Mouse (Mus musculus) myocyte (in vitro differentiated cells): ENCODE measurements at regions not wholly inside any gene's neighbourhood (a gene's known extent, or its start where the extent isn't known, plus 50 kb on each side); places are given as distances from the start of the nearest gene placed in this dataset.

Experiments
- E2F4 ChIP-seq: IDR thresholded peaks from one replicate; pipeline ENCODE4 v1.6.1; 2011; ENCODE audit warnings: mild to moderate bottlenecking, control low read depth, moderate library complexity; ENCODE audit not compliant: insufficient read depth
- POLR2A ChIP-seq: IDR thresholded peaks from one replicate; pipeline ENCODE4 v1.6.1; 2011; ENCODE audit warnings: low read depth, mild to moderate bottlenecking, control low read depth, moderate library complexity; ENCODE audit not compliant: insufficient read length
- POLR2AphosphoS2 ChIP-seq: IDR thresholded peaks from one replicate; pipeline ENCODE4 v1.6.1; 2011; ENCODE audit warnings: low read depth, control low read depth; ENCODE audit not compliant: insufficient read length
- REST ChIP-seq: IDR thresholded peaks from one replicate; pipeline ENCODE4 v1.6.1; 2011; ENCODE audit warnings: mild to moderate bottlenecking, control low read depth, moderate library complexity; ENCODE audit not compliant: insufficient read depth, insufficient read length
- TCF12 ChIP-seq: IDR thresholded peaks from one replicate; pipeline ENCODE4 v1.6.1; 2011; ENCODE audit warnings: mild to moderate bottlenecking, control low read depth; ENCODE audit not compliant: poor library complexity, insufficient read depth, severe bottlenecking
- USF1 ChIP-seq: IDR thresholded peaks from one replicate; pipeline ENCODE4 v1.6.1; 2011; ENCODE audit warnings: low read depth, mild to moderate bottlenecking, control low read depth, moderate library complexity

GRCm38 (mm10) chr8:87095211-87095610 lies 210.2 kb upstream of the N4bp1 start:
- TF ChIP-seq REST = no peak
- no peak for TF ChIP-seq TCF12
- no peak for TF ChIP-seq POLR2A
- TF ChIP-seq POLR2AphosphoS2 = no peak
- no peak for TF ChIP-seq E2F4
- TF ChIP-seq USF1 = no peak
